Mouse (Mus musculus): ENCODE results near the gene Dmrta2. TPM values are rescaled to one million over a fixed set of nuclear protein-coding genes. Genes with fewer than 3 reads are reported as not detected.

Gene Dmrta2
- polyA plus RNA-seq (2012; rRNA removed) = 0.05 TPM in 2 replicates

GRCm38 (mm10) chr4:109977148-109978067, at the start of gene Dmrta2:
Gene Dmrta2, plus strand, starts transcription at chr4:109978053.

